In the genomic region with DNA sequence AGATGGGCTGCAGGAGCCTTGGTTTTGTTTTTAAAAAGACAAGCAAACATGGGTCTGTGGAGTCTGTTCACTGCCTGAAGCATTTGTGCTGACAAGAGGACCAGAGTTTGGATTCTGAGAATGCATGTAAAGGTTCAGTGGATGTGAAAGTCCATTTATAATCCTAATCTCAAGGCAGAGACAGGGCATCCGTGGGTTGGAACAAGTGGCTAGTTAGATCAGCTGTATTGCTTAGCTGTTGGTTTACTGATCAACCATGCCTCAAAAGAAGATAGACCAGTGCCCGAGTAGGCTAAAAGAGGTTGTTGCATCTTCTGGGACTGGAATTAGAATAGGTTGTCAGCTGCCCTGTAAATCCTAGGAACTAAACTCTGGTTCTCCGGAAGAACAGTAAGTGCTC, we compare ENCODE assay signal across 17 mouse cellular contexts.
"Had no signal": no experiment of that assay in that cellular context is flagged by ENCODE, and none has a peak within 500 bp of the region (broad histone marks: within the 10 kb centered on the region; RNA-seq: fewer than 3 reads in every experiment).

No protein-coding gene starts in this region.

- H3K27ac ChIP-seq: left cerebral cortex, adult 2 months; limb, embryonic 10.5 days; liver, embryonic 15.5 days; macrophage; midbrain, embryonic 15.5 days; neural tube, embryonic 13.5 days had no signal

- H3K4me3 ChIP-seq: left cerebral cortex, adult 2 months; limb, embryonic 10.5 days; liver, embryonic 15.5 days; megakaryocyte, embryonic 14.5 days; midbrain, embryonic 15.5 days; neural tube, embryonic 13.5 days had no signal

- H3K9me3 ChIP-seq: limb, embryonic 10.5 days; liver, embryonic 15.5 days; megakaryocyte, embryonic 14.5 days; midbrain, embryonic 15.5 days; neural tube, embryonic 13.5 days had no signal

- ATAC-seq: inflammation-experienced regulatory T-cells, adult 6 months; midbrain, embryonic 15.5 days had no signal

- H3K27me3 ChIP-seq: liver, embryonic 15.5 days; megakaryocyte, embryonic 14.5 days; midbrain, embryonic 15.5 days; neural tube, embryonic 13.5 days had no signal

- H3K4me2 ChIP-seq: liver, embryonic 11.5 days; liver, embryonic 15.5 days; lung, embryonic 14.5 days; midbrain, embryonic 11.5 days; midbrain, embryonic 15.5 days; neural tube, embryonic 13.5 days had no signal

- H3K9ac ChIP-seq: liver, embryonic 15.5 days; lung, embryonic 14.5 days; midbrain, embryonic 15.5 days; neural tube, embryonic 13.5 days had no signal

- DNase-seq: lung, embryonic 14.5 days; lung, postnatal 14 days; retina, postnatal 1 day; right cerebral cortex, postnatal 4 days; spleen, adult 18-20 months; thymus, adult 18-20 months; thymus, postnatal 14 days had no signal
